Mouse (Mus musculus): Measurements from ENCODE around the gene Gpkow.

DNA sequence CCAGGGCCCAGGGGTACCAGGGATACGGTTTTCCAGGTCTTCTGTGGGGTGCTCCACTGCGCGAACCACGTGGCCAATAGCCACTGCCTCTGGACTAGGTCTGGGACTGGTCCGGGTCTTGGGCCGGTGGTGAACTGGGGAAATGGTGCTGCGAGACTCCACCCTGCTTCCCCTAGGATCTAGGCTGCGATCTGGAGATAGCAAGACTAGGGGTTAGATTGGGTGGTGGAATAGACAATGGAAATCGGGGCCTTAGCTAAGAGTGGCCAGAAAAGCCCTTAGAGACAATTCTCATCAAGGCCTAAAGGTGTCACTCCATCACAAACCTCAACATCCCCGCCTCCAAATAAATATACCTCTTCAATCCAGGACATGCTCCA, 21.9 kb upstream of the Gpkow start:
- TF ChIP-seq EP300 (IDR thresholded peaks at IDR 0.05; ENCODE audit: low read depth) (no peak), CTCF (IDR thresholded peaks at IDR 0.05; ENCODE audit: low read depth) (no peak)

All from heart, postnatal 0 days (tissue).